Mouse (Mus musculus): ENCODE measurements around the gene Elp6.

DNA sequence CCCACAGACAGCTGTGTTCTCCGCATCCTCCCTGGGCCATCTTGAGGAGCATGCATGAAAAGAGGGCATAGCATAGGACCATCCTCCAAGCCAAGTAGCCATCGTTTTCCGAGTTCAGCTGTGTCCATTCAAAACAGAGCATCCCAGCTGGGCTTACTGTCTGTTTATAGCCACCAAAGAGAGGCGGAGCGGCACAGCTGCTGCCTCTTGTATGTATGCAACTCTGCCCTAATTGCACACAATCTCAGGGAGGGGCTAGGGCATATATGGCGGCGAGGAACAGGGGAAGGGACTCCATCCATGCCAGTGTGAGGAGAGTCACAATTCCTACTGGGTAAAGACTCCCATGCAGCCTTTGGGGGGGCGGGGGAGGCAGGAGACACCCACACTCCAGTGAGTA lies 41.8 kb upstream of the Elp6 start:
- TF ChIP-seq MAX (IDR thresholded peaks at IDR 0.05) (no peak), CTCF (IDR thresholded peaks at IDR 0.05; ENCODE audit: control insufficient read depth, insufficient read depth, insufficient read length) (no peak), USF1 (IDR thresholded peaks at IDR 0.05; ENCODE audit: low read depth) (no peak), MYOD1 (IDR thresholded peaks at IDR 0.05; ENCODE audit: control insufficient read depth, insufficient read length, low read depth) (no peak), MYOG (IDR thresholded peaks at IDR 0.05; ENCODE audit: control insufficient read depth, extremely low read depth, insufficient read length) (no peak), FOSL1 (IDR thresholded peaks at IDR 0.05; ENCODE audit: insufficient read depth, low read length, poor library complexity, severe bottlenecking) (no peak)

Data from C2C12 (cell line).